Mouse (Mus musculus) midbrain, postnatal 0 days (tissue): ENCODE results near the gene Chmp5. TPM values are rescaled to one million over a fixed set of nuclear protein-coding genes. Genes with fewer than 3 reads are reported as not detected.

Experiments
- ATAC-seq: fragments of 200-750 bp; cut with Nextera tagmentation; 2 replicates; pipeline ENCODE4 v1.8.0; 2017; ENCODE audit warnings: moderate number of reproducible peaks, mild to moderate bottlenecking, moderate TSS enrichment, moderate library complexity; ENCODE audit not compliant: low FRiP score
- DNase-seq: peaks from one replicate; pipeline ENCODE4 v3.0.0-alpha.2; 2015; ENCODE audit warnings: low spot score
- H3K27ac ChIP-seq: fragments of 300-500 bp; sonication (generic); 2 replicates; pipeline ENCODE4 v1.5.1; 2014; ENCODE audit warnings: low read depth, mild to moderate bottlenecking, low read length, mixed read lengths
- H3K27me3 ChIP-seq: fragments of 300-500 bp; sonication (generic); 2 replicates; pipeline ENCODE4 v1.6.1; 2014; ENCODE audit warnings: low read length, control low read depth, mixed read lengths; ENCODE audit not compliant: insufficient read depth
- H3K36me3 ChIP-seq: fragments of 300-500 bp; sonication (generic); 2 replicates; pipeline ENCODE4 v1.6.1; 2014; ENCODE audit warnings: low read length, control low read depth, mixed read lengths; ENCODE audit not compliant: insufficient read depth
- H3K4me1 ChIP-seq: fragments of 300-500 bp; sonication (generic); 2 replicates; pipeline ENCODE4 v1.6.1; 2014; ENCODE audit warnings: mild to moderate bottlenecking, control low read depth, antibody characterized with exemption, low read length, mixed read lengths; ENCODE audit not compliant: insufficient read depth
- H3K4me2 ChIP-seq: fragments of 300-500 bp; sonication (generic); 2 replicates; pipeline ENCODE4 v1.6.1; 2014; ENCODE audit warnings: low read depth, mild to moderate bottlenecking, low read length, mixed read lengths; ENCODE audit not compliant: poor library complexity, severe bottlenecking
- H3K4me3 ChIP-seq: fragments of 300-500 bp; sonication (generic); 2 replicates; pipeline ENCODE4 v1.5.1; 2014; ENCODE audit warnings: low read depth, mild to moderate bottlenecking, low read length, moderate library complexity
- H3K9ac ChIP-seq: fragments of 300-500 bp; sonication (generic); replicated peaks from 2 replicates; pipeline ENCODE4 v1.6.1; 2014; ENCODE audit warnings: mild to moderate bottlenecking, low read length, moderate library complexity, mixed read lengths; ENCODE audit not compliant: poor library complexity, severe bottlenecking
- H3K9me3 ChIP-seq: fragments of 300-500 bp; sonication (generic); 2 replicates; pipeline ENCODE4 v1.6.1; 2016; ENCODE audit warnings: low read length, control low read depth
- CTCF ChIP-seq: IDR thresholded peaks from 2 replicates; pipeline ENCODE4 v1.5.1; 2016; ENCODE audit warnings: antibody characterized with exemption, mild to moderate bottlenecking
- WGBS: fragments of 180-500 bp; shearing (Covaris S2); extraction: QIAGEN DNeasy Blood & Tissue Kit; methylation state at CpG from one replicate; pipeline ENCODE4 v1.1.7; 2014; 5-methylcytosine and 5-hydroxymethylcytosine counted together
- polyA plus RNA-seq: library from polyadenylated mRNA; unstranded; fragments of >200 nt; fragmentation: Nextera tagmentation; extraction: Ambion mirVana; gene quantifications from 2 replicates; pipeline ENCODE4 v1.2.1, GENCODE M21; 2015
- total RNA-seq: library from RNA; depleted of rRNA; stranded (reverse); fragments of >200 nt; gene quantifications from 2 replicates; pipeline ENCODE4 v1.2.3, GENCODE M21; 2014; rRNA removed

Chmp5 gene
- total RNA-seq (65.2 and 66.9 TPM in 2 replicates), polyA plus RNA-seq (131 and 137 TPM in 2 replicates)

DNA sequence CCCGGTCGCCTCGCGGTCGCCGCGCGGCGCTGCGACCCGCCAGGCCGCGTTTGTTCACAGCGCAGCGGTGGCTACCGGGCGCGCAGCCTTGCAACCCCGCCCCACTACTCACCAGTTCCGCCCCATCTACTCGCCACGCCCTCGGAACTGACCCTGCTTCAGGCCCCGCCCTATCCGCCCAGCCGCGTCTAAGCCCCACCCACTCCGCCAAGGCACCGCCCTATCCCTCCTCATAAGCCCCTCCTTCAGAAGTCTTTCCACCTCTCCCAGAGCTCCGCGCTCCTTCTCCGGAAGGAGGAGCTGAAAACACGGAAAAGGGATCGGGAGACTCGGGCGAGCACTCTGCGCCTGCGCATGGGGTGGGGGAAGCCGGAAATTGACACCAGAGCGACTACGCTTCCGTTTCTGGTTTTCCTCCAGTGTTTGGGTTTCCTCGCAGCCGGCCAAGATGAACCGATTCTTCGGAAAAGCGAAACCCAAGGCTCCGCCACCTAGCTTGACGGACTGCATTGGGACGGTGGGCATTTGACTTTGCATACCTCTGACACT, at the start of gene Chmp5, which contains the start of gene Bag1:
TSS of gene Chmp5 (plus strand) at position 248 of the 549 bp plus-strand sequence.
TSS of gene Bag1 (minus strand) at position 135 of the 549 bp plus-strand sequence.
- Histone ChIP-seq H3K27ac (peak within 1 kb of the TSS; percentile 74), H3K4me3 (peak within 1 kb of the TSS; percentile 85), H3K9ac (peak within 1 kb of the TSS; percentile 84), H3K4me2 (peak within 1 kb of the TSS; percentile 67), H3K4me1 (peaks cover 6% of the 10 kb centered on the region; the same call in 1 of the 2 replicates), H3K36me3 (peaks cover 29% of the 10 kb centered on the region), H3K27me3 (no peaks in the 10 kb centered on the region), H3K9me3 (no peaks in the 10 kb centered on the region)
- TF ChIP-seq CTCF: peak; percentile 53
- DNase-seq (peak; percentile 99), ATAC-seq (peak; percentile 99)
- WGBS: 1% methylated on average over 48 of the region's 50 CpGs

DNA sequence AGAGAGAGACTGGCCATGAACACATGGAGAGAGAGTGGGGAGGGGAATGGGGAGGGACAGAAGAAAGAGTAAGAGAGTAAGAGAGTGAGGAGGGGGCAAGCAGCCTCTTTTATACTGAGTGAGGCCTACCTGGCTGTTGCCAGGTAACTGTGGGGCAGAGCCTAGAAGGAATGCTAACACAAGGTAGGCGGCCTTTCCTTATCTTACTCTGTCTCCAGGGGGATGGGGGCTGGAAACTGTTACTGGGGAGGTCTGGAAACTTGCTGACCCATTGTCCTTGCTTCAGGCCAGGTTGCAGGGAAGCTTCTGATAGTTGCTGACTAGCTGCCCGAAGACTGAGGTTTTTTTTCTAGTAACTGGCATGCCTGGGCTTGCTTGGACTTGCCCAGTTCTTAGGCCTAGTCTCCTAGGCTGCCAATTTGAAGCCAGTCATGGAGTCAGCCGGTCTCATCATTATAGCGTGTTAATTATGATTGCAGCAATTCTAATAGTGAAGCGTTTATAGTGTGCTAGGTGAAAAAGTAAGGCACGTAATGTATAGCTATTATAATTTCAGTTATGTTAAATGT, 49.6 kb upstream of the Chmp5 start:
- Histone ChIP-seq H3K4me2 (no peak overlapping the region), H3K9ac (no peak overlapping the region), H3K27me3 (no peaks in the 10 kb centered on the region), H3K4me1 (no peaks in the 10 kb centered on the region), H3K4me3 (no peak overlapping the region), H3K36me3 (no peaks in the 10 kb centered on the region), H3K27ac (no peak overlapping the region), H3K9me3 (no peaks in the 10 kb centered on the region)
- 87% methylated on average over 6 of the region's 6 CpGs for WGBS
- TF ChIP-seq CTCF: no peak
- no peak for DNase-seq
- ATAC-seq: no peak

DNA sequence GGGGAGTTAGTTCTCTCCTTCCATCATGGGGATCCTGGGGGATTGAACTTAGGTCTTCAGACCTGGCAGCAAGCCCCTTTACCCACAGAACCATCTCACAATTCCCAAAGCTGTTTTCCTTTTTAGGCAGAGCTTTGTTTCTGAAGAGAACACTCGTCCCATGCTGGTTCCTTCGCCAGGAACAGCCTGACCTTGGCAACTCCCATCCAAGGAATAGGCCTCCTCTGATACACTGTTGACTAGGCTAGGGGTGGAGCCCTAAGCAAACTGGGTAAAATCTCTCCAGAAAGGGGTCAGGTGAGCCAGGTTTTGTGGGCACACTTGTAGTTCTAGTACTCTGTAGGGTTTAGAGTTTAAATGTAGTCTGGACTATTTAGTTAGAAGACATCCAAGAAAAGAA, 48.9 kb upstream of the Chmp5 start:
- TF ChIP-seq CTCF: no peak

DNA sequence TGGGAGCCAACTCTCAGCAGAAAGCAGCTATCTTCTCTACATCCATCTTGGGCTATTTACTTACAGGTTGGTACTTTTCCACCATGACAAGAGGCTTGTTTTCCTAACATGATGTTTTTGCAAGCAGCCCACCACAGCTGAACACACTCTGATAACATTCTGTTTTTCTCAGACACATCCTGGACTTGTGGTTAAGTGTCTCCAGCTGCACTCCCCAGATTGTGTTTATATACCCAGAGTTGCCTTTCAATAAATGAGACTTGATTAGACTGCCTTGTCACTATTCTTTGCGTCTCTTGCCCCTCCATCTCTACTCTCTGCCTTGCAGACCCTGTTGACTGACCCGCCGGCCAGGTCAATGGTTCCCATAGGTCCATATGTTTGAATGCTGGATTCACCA, 48.1 kb upstream of the Chmp5 start:
- no peak overlapping the region for H3K4me3 ChIP-seq
- H3K4me2 ChIP-seq: no peak overlapping the region
- H3K36me3 ChIP-seq: no peaks in the 10 kb centered on the region
- no peaks in the 10 kb centered on the region for H3K4me1 ChIP-seq
- no peaks in the 10 kb centered on the region for H3K9me3 ChIP-seq
- no peak for DNase-seq
- ATAC-seq: no peak
- WGBS: 94% methylated on average over 3 of the region's 3 CpGs
- no peak overlapping the region for H3K9ac ChIP-seq
- TF ChIP-seq CTCF: no peak
- H3K27ac ChIP-seq: no peak overlapping the region
- no peaks in the 10 kb centered on the region for H3K27me3 ChIP-seq

More for the DNA sequence above, 48.9 kb upstream of the Chmp5 start:
- H3K4me2 ChIP-seq: no peak overlapping the region
- no peaks in the 10 kb centered on the region for H3K4me1 ChIP-seq
- H3K9me3 ChIP-seq: no peaks in the 10 kb centered on the region
- H3K4me3 ChIP-seq: no peak overlapping the region
- H3K27ac ChIP-seq: no peak overlapping the region
- H3K27me3 ChIP-seq: no peaks in the 10 kb centered on the region
- H3K9ac ChIP-seq: no peak overlapping the region
- ATAC-seq (no peak), DNase-seq (no peak)
- no peaks in the 10 kb centered on the region for H3K36me3 ChIP-seq
- WGBS: 60% methylated on average over 2 of the region's 2 CpGs

DNA sequence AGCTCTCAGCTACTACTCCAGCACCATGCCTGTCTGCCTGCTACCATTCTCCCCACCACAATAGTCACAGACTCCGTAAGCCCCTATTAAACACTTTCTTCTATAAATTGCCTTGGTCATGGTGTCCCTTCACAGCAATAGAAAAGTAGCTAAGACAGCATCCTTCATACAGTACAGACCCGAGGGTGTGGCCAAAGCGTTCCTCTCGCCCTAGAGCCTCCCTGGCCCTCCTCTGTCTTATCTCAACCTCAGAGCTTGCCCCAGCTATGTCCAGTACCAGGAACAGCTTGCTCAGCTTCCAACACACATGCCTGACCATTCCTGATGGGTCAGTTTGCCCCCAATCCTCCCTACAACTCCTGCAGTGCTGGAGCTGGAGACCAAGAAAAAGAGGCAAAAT, 47.6 kb upstream of the Chmp5 start:
- Histone ChIP-seq H3K4me3 (no peak overlapping the region), H3K9me3 (no peaks in the 10 kb centered on the region), H3K9ac (no peak overlapping the region), H3K27ac (no peak overlapping the region), H3K4me2 (no peak overlapping the region), H3K27me3 (no peaks in the 10 kb centered on the region), H3K36me3 (no peaks in the 10 kb centered on the region), H3K4me1 (no peaks in the 10 kb centered on the region)
- no peak for TF ChIP-seq CTCF
- 89% methylated on average over 4 of the region's 4 CpGs for WGBS
- no peak for ATAC-seq
- no peak for DNase-seq

DNA sequence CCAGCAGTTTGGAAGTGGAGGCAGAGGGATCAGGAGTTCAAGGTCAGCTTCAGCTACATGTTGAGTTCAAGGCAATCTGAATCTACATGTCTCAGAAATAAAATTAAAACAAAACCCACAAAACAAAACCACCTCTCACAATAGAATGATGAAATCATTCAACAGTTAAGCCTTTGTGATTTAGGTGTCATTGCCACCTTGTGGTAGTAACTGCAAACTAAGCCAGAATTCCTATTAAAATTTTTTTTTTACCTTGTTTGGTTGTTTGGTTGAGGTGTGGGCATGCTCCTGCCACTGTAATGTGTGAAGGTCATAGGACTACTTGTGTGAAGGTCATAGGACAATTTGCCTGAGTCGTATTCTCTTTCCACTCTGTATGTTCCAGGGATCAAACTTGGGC, 41.9 kb upstream of the Chmp5 start:
- no peak overlapping the region for H3K4me2 ChIP-seq
- no peak overlapping the region for H3K27ac ChIP-seq
- peak; percentile 78 for TF ChIP-seq CTCF
- H3K9ac ChIP-seq: no peak overlapping the region
- WGBS: 56% methylated on average over 1 of the region's 1 CpGs
- DNase-seq (peak; percentile 67), ATAC-seq (0 out of 2 replicates have a peak, but pooled peaks have one; percentile 47)
- no peaks in the 10 kb centered on the region for H3K9me3 ChIP-seq
- no peaks in the 10 kb centered on the region for H3K36me3 ChIP-seq
- H3K27me3 ChIP-seq: no peaks in the 10 kb centered on the region
- no peaks in the 10 kb centered on the region for H3K4me1 ChIP-seq
- no peak overlapping the region for H3K4me3 ChIP-seq
